Mouse (Mus musculus): ENCODE results near the gene Tns1.

GRCm38 (mm10) chr1:74000810-74001448 lies 123.3 kb downstream of the Tns1 start:
- peak; percentile 4; the same call in 1 of the 2 replicates for TF ChIP-seq CTCF (IDR thresholded peaks at IDR 0.05)
- TF ChIP-seq EP300 (IDR thresholded peaks at IDR 0.05): no peak

Data from lung, postnatal 0 days (tissue).